Comparison of ENCODE assay signal across 8 mouse cellular contexts in the genomic region with DNA sequence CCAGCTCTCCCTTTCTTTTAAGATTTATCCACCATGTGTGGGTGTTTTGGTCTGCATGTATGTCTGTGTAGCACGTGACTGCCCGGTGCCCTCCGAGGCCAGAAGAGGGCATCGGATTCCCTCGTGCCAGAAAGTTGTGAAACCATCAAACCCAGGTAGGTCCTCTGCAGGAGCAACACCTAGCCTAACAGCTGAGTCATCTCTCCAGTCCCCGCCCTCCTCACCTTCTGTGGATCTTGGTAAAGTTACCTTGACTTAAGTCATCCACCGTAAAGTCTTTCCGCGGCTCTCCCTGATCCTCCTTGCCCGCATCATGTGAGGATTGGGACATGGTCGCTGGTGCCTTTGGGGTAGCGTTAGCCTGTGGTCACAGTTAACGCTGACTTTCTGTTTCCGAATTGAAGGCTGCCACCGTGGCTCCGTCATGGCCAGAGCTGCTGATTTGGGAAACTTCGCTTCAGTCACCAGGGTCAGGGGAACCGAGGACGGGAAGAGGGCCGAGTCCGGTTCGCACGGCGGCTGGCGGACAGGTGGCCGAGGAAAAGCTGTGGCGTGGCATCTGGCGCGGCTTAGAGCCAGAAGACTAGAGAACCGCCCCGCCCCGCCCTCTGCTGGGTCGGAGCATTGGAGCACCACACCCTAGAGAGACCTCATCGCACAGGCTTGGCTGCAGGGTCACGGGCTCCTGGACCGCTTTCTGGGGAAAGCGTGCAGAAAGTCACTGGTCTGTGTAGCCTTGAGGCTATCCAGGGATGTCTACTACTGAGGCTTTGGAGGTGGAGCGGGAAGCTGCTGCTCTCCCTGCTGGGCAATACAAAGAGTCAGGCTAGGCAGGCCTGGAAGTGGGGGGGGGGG. TPM values are rescaled to one million over a fixed set of nuclear protein-coding genes. Genes with fewer than 3 reads are reported as not detected.
DNase-seq lines count a peak whose midpoint lies in the region; ATAC-seq lines count a peak whose summit lies in the region.

No protein-coding gene starts in this region.

- peak overlapping the region; percentile 50 for H3K4me2 ChIP-seq in embryonic facial prominence, embryonic 12.5 days (replicated peaks)
- H3K4me2 ChIP-seq in liver, embryonic 11.5 days = peak overlapping the region; percentile 52
- peak overlapping the region; percentile 62 for H3K4me2 ChIP-seq in neural tube, embryonic 15.5 days

- peaks cover 40% of the 10 kb centered on the region for H3K27me3 ChIP-seq in embryonic facial prominence, embryonic 12.5 days
- peaks cover 26% of the 10 kb centered on the region for H3K27me3 ChIP-seq in liver, embryonic 11.5 days (replicated peaks; ENCODE audit: control insufficient read depth, insufficient read depth, low read length)
- peaks cover 25% of the 10 kb centered on the region for H3K27me3 ChIP-seq in neural tube, embryonic 15.5 days (replicated peaks)

- DNase-seq in lung, adult 18-20 months = peak; percentile 32 to 52
- DNase-seq in lung, postnatal 14 days = no peak
- peak; percentile 30 to 40 for DNase-seq in heart, postnatal 10 days
- no peak for DNase-seq in liver, embryonic 11.5 days (ENCODE audit: low spot score)
- no peak for DNase-seq in c-Kit-positive CD71-positive TER-119-positive erythroid progenitor cells, embryonic 14.5 days (ENCODE audit: low spot score)
- no peak for DNase-seq in spleen, postnatal 14 days (ENCODE audit: low spot score in 2 of 2)

- peaks cover 7% of the 10 kb centered on the region for H3K9me3 ChIP-seq in embryonic facial prominence, embryonic 12.5 days
- peaks cover 7% of the 10 kb centered on the region for H3K9me3 ChIP-seq in liver, embryonic 11.5 days (ENCODE audit: control insufficient read depth, low read length)
- H3K9me3 ChIP-seq in neural tube, embryonic 15.5 days (replicated peaks) = peaks cover 5% of the 10 kb centered on the region; the same call in 1 of the 2 replicates

- H3K9ac ChIP-seq in embryonic facial prominence, embryonic 12.5 days = peak overlapping the region; percentile 10; the same call in 1 of the 2 replicates
- H3K9ac ChIP-seq in liver, embryonic 11.5 days (ENCODE audit: low read depth, low read length) = no peak overlapping the region
- peak overlapping the region; percentile 26 for H3K9ac ChIP-seq in neural tube, embryonic 15.5 days (replicated peaks)

- intact Hi-C loops in heart, postnatal 10 days (cut with DNase I) = no loop called here

- ATAC-seq in embryonic facial prominence, embryonic 12.5 days (ENCODE audit: insufficient number of reproducible peaks, insufficient read depth, low FRiP score, low TSS enrichment) = no peak
- ATAC-seq in liver, embryonic 11.5 days (replicated peaks; ENCODE audit: low FRiP score) = no peak
- peak; percentile 38; the same call in 1 of the 2 replicates for ATAC-seq in neural tube, embryonic 15.5 days (ENCODE audit: low FRiP score)

- WGBS in embryonic facial prominence, embryonic 12.5 days = 3% methylated on average over 38 of the region's 38 CpGs
- WGBS in liver, embryonic 11.5 days = 6% methylated on average over 38 of the region's 38 CpGs
- WGBS in neural tube, embryonic 15.5 days = 4% methylated on average over 38 of the region's 38 CpGs

- H3K27ac ChIP-seq in embryonic facial prominence, embryonic 12.5 days = no peak overlapping the region
- H3K27ac ChIP-seq in liver, embryonic 11.5 days (ENCODE audit: low read depth, low read length) = no peak overlapping the region
- H3K27ac ChIP-seq in neural tube, embryonic 15.5 days (replicated peaks) = no peak overlapping the region

- no peaks in the 10 kb centered on the region for H3K36me3 ChIP-seq in embryonic facial prominence, embryonic 12.5 days
- H3K36me3 ChIP-seq in liver, embryonic 11.5 days (ENCODE audit: control insufficient read depth, insufficient read depth, low read length) = no peaks in the 10 kb centered on the region
- no peaks in the 10 kb centered on the region for H3K36me3 ChIP-seq in neural tube, embryonic 15.5 days

- peaks cover 12% of the 10 kb centered on the region; the same call in 1 of the 2 replicates for H3K4me1 ChIP-seq in embryonic facial prominence, embryonic 12.5 days
- no peaks in the 10 kb centered on the region for H3K4me1 ChIP-seq in liver, embryonic 11.5 days (replicated peaks; ENCODE audit: control insufficient read depth, insufficient read depth, low read length)
- H3K4me1 ChIP-seq in neural tube, embryonic 15.5 days = peaks cover 9% of the 10 kb centered on the region

- peak overlapping the region; percentile 19 for H3K4me3 ChIP-seq in embryonic facial prominence, embryonic 12.5 days
- H3K4me3 ChIP-seq in liver, embryonic 11.5 days (ENCODE audit: low read depth, low read length) = peak overlapping the region; percentile 29; the same call in 1 of the 2 replicates
- H3K4me3 ChIP-seq in neural tube, embryonic 15.5 days (replicated peaks) = peak overlapping the region; percentile 35

RNA-seq across cellular contexts. Expression of a gene that starts 13.4 kb away (rescaled TPM):
- 5.3 and 5.6 TPM in 2 replicates for polyA plus RNA-seq in embryonic facial prominence, embryonic 12.5 days (2016; fragmentation: Nextera tagmentation; extraction: Ambion mirVana)
- total RNA-seq in heart, postnatal 10 days (2021) = 1 to 10 TPM in 1 of 2 experiments, under 1 TPM in 1; 0.74 to 1.1 TPM
- polyA plus RNA-seq in liver, embryonic 11.5 days (2014; fragmentation: Nextera tagmentation; extraction: Ambion mirVana) = 4.9 TPM in 2 replicates
- 16.8 and 20.0 TPM in 2 replicates for polyA plus RNA-seq in neural tube, embryonic 15.5 days (2015; fragmentation: Nextera tagmentation; extraction: Ambion mirVana)

RNA-seq across cellular contexts. Expression of a gene that starts 33.1 kb away (rescaled TPM):
- polyA plus RNA-seq in embryonic facial prominence, embryonic 12.5 days (2016; fragmentation: Nextera tagmentation; extraction: Ambion mirVana) = not detected in 2 replicates
- not detected for total RNA-seq in heart, postnatal 10 days (2021)
- not detected in 2 replicates for polyA plus RNA-seq in liver, embryonic 11.5 days (2014; fragmentation: Nextera tagmentation; extraction: Ambion mirVana)
- polyA plus RNA-seq in neural tube, embryonic 15.5 days (2015; fragmentation: Nextera tagmentation; extraction: Ambion mirVana) = not detected in 2 replicates

Comparison
In these comparisons a context has a peak if more than half of its experiments do, and no peak if none do; other contexts are left out.
1. DNase-seq: peak in lung, adult 18-20 months (2 of 2) and heart, postnatal 10 days (2 of 2); none in lung, postnatal 14 days (single experiment), liver, embryonic 11.5 days (single experiment), c-Kit-positive CD71-positive TER-119-positive erythroid progenitor cells, embryonic 14.5 days (single experiment) and spleen, postnatal 14 days (0 of 2).
2. Peak in every context shown above with its lines, with median percentiles within 50 percentile points of each other: H3K4me2 ChIP-seq and H3K4me3 ChIP-seq.